ENCODE assay signal across 14 mouse cellular contexts in genomic region chr10:76903694-76904093, GRCm38 (mm10). TPM values are rescaled to one million over a fixed set of nuclear protein-coding genes. Genes with fewer than 3 reads are reported as not detected.
DNase-seq lines count a peak whose midpoint lies in the region; ATAC-seq and TF ChIP-seq lines count a peak whose summit lies in the region.
"Had no signal": no experiment of that assay in that cellular context is flagged by ENCODE, and none has a peak within 500 bp of the region (broad histone marks: within the 10 kb centered on the region; RNA-seq: fewer than 3 reads in every experiment).

No protein-coding gene starts in this region.

- ATAC-seq in lung, postnatal 0 days, result no peak
- ATAC-seq in embryonic facial prominence, embryonic 15.5 days (ENCODE audit: insufficient number of reproducible peaks, low FRiP score, low TSS enrichment, low read depth), result no peak
- ATAC-seq: liver, postnatal 0 days had no signal

- H3K9me3 ChIP-seq in lung, postnatal 0 days (ENCODE audit: low read length), result no peaks in the 10 kb centered on the region
- H3K9me3 ChIP-seq in embryonic facial prominence, embryonic 15.5 days (replicated peaks), result no peaks in the 10 kb centered on the region

- WGBS in lung, postnatal 0 days, result 50% methylated on average over 3 of the region's 3 CpGs
- whole genome bisulfite sequencing in lung, adult 2 months, result 34% methylated on average over 3 of the region's 3 CpGs
- 40% methylated on average over 3 of the region's 3 CpGs for WGBS in embryonic facial prominence, embryonic 15.5 days
- WGBS in olfactory bulb, adult 2 months, result 40% methylated on average over 3 of the region's 3 CpGs

- H3K4me2 ChIP-seq in lung, postnatal 0 days (replicated peaks; ENCODE audit: low read depth, low read length), result no peak overlapping the region
- no peak overlapping the region for H3K4me2 ChIP-seq in embryonic facial prominence, embryonic 15.5 days (replicated peaks)

- H3K9ac ChIP-seq in lung, postnatal 0 days (replicated peaks; ENCODE audit: low read depth), result no peak overlapping the region
- peak overlapping the region; percentile 9; the same call in 1 of the 2 replicates for H3K9ac ChIP-seq in embryonic facial prominence, embryonic 15.5 days
- H3K9ac ChIP-seq: liver, postnatal 0 days had no signal

- H3K27ac ChIP-seq in gastrocnemius, adult 2 months, result 0 out of 2 replicates have a peak overlapping the region, but pooled peaks have one; percentile 24
- H3K27ac ChIP-seq in lung, postnatal 0 days (ENCODE audit: low read length), result peak overlapping the region; percentile 34
- H3K27ac ChIP-seq in embryonic facial prominence, embryonic 15.5 days (replicated peaks), result no peak overlapping the region
- 0 out of 2 replicates have a peak overlapping the region, but pooled peaks have one; percentile 31 for H3K27ac ChIP-seq in olfactory bulb, adult 2 months (ENCODE audit: insufficient read depth, low read depth, low read length)

- intact Hi-C loops in gastrocnemius, adult 2 months (cut with DNase I), result no loop called here

- H3K27me3 ChIP-seq in lung, postnatal 0 days (replicated peaks; ENCODE audit: insufficient read depth, low read length), result no peaks in the 10 kb centered on the region
- H3K27me3 ChIP-seq in embryonic facial prominence, embryonic 15.5 days, result no peaks in the 10 kb centered on the region

- no peaks in the 10 kb centered on the region for H3K36me3 ChIP-seq in lung, postnatal 0 days (ENCODE audit: insufficient read depth, low read length)
- H3K36me3 ChIP-seq in embryonic facial prominence, embryonic 15.5 days, result no peaks in the 10 kb centered on the region

- DNase-seq in gastrocnemius, adult 2 months, result no peak
- DNase-seq in gastrocnemius, postnatal 10 days, result no peak
- DNase-seq in lung, postnatal 0 days (ENCODE audit: low spot score), result no peak
- no peak for DNase-seq in lung, adult 2 months
- DNase-seq in adrenal gland, postnatal 36 days, result no peak
- no peak for DNase-seq in adrenal gland, postnatal 14 days
- DNase-seq: cerebellum, adult 9-11 months; heart, postnatal 4 days; layer of hippocampus, adult 9-11 months; left cerebral cortex, postnatal 4 days; liver, postnatal 0 days; thymus, postnatal 25 days had no signal

- H3K4me3 ChIP-seq in gastrocnemius, adult 2 months, result no peak overlapping the region
- H3K4me3 ChIP-seq in lung, postnatal 0 days (ENCODE audit: low read depth, low read length), result no peak overlapping the region
- H3K4me3 ChIP-seq in lung, adult 2 months (replicated peaks; ENCODE audit: extremely low read depth, low read depth, low read length), result no peak overlapping the region
- no peak overlapping the region for H3K4me3 ChIP-seq in embryonic facial prominence, embryonic 15.5 days (replicated peaks)
- H3K4me3 ChIP-seq in olfactory bulb, adult 2 months (ENCODE audit: insufficient read depth, low read depth, low read length), result no peak overlapping the region

- TF ChIP-seq CTCF in gastrocnemius, adult 2 months (IDR thresholded peaks at IDR 0.05), result no peak
- no peak for TF ChIP-seq CTCF in lung, postnatal 0 days (IDR thresholded peaks at IDR 0.05)
- no peak for TF ChIP-seq CTCF in lung, adult 2 months (IDR thresholded peaks at IDR 0.05; ENCODE audit: insufficient read depth, low read length)
- no peak for TF ChIP-seq CTCF in olfactory bulb, adult 2 months (IDR thresholded peaks at IDR 0.05; ENCODE audit: insufficient read depth, low read depth, low read length)

- TF ChIP-seq POLR2A in lung, adult 2 months (IDR thresholded peaks at IDR 0.05; ENCODE audit: borderline replicate concordance, extremely low read depth, low read depth, low read length), result no peak
- no peak for TF ChIP-seq POLR2A in olfactory bulb, adult 2 months (IDR thresholded peaks at IDR 0.05; ENCODE audit: insufficient read depth, low read depth, low read length)

- H3K4me1 ChIP-seq in lung, postnatal 0 days (ENCODE audit: insufficient read depth, low read depth, low read length), result peaks cover 9% of the 10 kb centered on the region; the same call in 1 of the 2 replicates
- peaks cover 22% of the 10 kb centered on the region for H3K4me1 ChIP-seq in lung, adult 2 months (ENCODE audit: control insufficient read depth, insufficient read depth, low read length)
- peaks cover 27% of the 10 kb centered on the region for H3K4me1 ChIP-seq in embryonic facial prominence, embryonic 15.5 days
- peaks cover 43% of the 10 kb centered on the region for H3K4me1 ChIP-seq in olfactory bulb, adult 2 months (ENCODE audit: control insufficient read depth, insufficient read depth, low read length)

- TF ChIP-seq EP300 in lung, postnatal 0 days (IDR thresholded peaks at IDR 0.05), result no peak

RNA-seq across cellular contexts. Expression of gene Pcbp3, which starts 58.0 kb away (rescaled TPM):
- total RNA-seq in gastrocnemius, adult 2 months (2021), result 1 to 10 TPM; 1.9 to 2.0 TPM
- 1 to 10 TPM; 4.6 to 8.0 TPM for total RNA-seq in gastrocnemius, postnatal 10 days (2021)
- polyA plus RNA-seq in lung, postnatal 0 days (2015; fragmentation: Nextera tagmentation; extraction: Ambion mirVana), result 29.0 and 29.3 TPM in 2 replicates
- 25.5 and 27.2 TPM in 2 replicates for polyA plus RNA-seq in lung, adult 2 months (2012; rRNA removed)
- polyA plus RNA-seq in embryonic facial prominence, embryonic 15.5 days (2015; fragmentation: Nextera tagmentation; extraction: Ambion mirVana), result 26.8 and 27.7 TPM in 2 replicates
- not detected in 2 replicates for polyA plus RNA-seq in olfactory bulb, adult 2 months (2012; ENCODE audit: insufficient read depth, insufficient read length, low replicate concordance, missing spikeins)
- 10 to 100 TPM; 22.9 to 32.9 TPM for total RNA-seq in adrenal gland, postnatal 36 days (2021)
- 32.3 and 33.7 TPM in 2 replicates for total RNA-seq in adrenal gland, postnatal 14 days (2021)
